ENCODE assay signal across 8 mouse cellular contexts in genomic region chr12:119238696-119239415, GRCm38 (mm10). TPM values are rescaled to one million over a fixed set of nuclear protein-coding genes. Genes with fewer than 3 reads are reported as not detected.
DNase-seq lines count a peak whose midpoint lies in the region; ATAC-seq and TF ChIP-seq lines count a peak whose summit lies in the region.

Gene Itgb8 (minus strand): TSS chr12:119238802.

- H3K4me3 ChIP-seq in G1E (ENCODE audit: low read depth, low read length): peak within 1 kb of the TSS; percentile 15; the same call in 1 of the 2 replicates
- peak within 1 kb of the TSS; percentile 41 for H3K4me3 ChIP-seq in brown adipose tissue, adult 24 weeks (ENCODE audit: insufficient read depth, low read depth, low read length)
- peak within 1 kb of the TSS; percentile 64 for H3K4me3 ChIP-seq in forebrain, embryonic 15.5 days
- peak within 1 kb of the TSS; percentile 73 for H3K4me3 ChIP-seq in layer of hippocampus, adult 2 months
- H3K4me3 ChIP-seq in liver, embryonic 16.5 days (ENCODE audit: low read depth, low read length): peak within 1 kb of the TSS; percentile 40
- H3K4me3 ChIP-seq in neural tube, embryonic 11.5 days (ENCODE audit: low read depth, low read length): peak within 1 kb of the TSS; percentile 60

- no peak for DNase-seq in G1E (ENCODE audit: low spot score)
- peak; percentile 81 for DNase-seq in heart, postnatal 4 days
- DNase-seq in layer of hippocampus, adult 2 months (ENCODE audit: low spot score in 2 of 2): peak; percentile 78 to 82
- peak; percentile 86 for DNase-seq in neural tube, embryonic 11.5 days (ENCODE audit: low spot score)
- DNase-seq in thymus, adult 18-20 months: peak; percentile 14 to 22

- TF ChIP-seq CTCF in G1E (IDR thresholded peaks at IDR 0.05; ENCODE audit: low read depth, low read length): no peak
- no peak for TF ChIP-seq CTCF in layer of hippocampus, adult 2 months (conservative IDR thresholded peaks at IDR 0.05)

- no peaks in the 10 kb centered on the region; the same call in 1 of the 2 replicates for H3K4me1 ChIP-seq in G1E (ENCODE audit: insufficient read depth, low read depth, low read length)
- no peaks in the 10 kb centered on the region for H3K4me1 ChIP-seq in brown adipose tissue, adult 24 weeks (ENCODE audit: control insufficient read depth, insufficient read depth, insufficient read length, low read length)
- H3K4me1 ChIP-seq in forebrain, embryonic 15.5 days: peaks cover 29% of the 10 kb centered on the region
- no peaks in the 10 kb centered on the region for H3K4me1 ChIP-seq in liver, embryonic 16.5 days (ENCODE audit: control insufficient read depth, low read depth, low read length)
- no peaks in the 10 kb centered on the region for H3K4me1 ChIP-seq in neural tube, embryonic 11.5 days (ENCODE audit: control insufficient read depth, insufficient read depth, low read length)

- no peak for ATAC-seq in G1E (ENCODE audit: extremely low read depth, insufficient number of reproducible peaks, low FRiP score, poor library complexity, severe bottlenecking)
- peak; percentile 94 for ATAC-seq in forebrain, embryonic 15.5 days (replicated peaks)
- peak; percentile 47; the same call in 1 of the 2 replicates for ATAC-seq in liver, embryonic 16.5 days (ENCODE audit: low read depth)
- peak; percentile 86 for ATAC-seq in neural tube, embryonic 11.5 days (ENCODE audit: insufficient read depth, low FRiP score, low TSS enrichment)

- H3K9ac ChIP-seq in forebrain, embryonic 15.5 days (replicated peaks): peak within 1 kb of the TSS; percentile 77
- peak within 1 kb of the TSS; percentile 14; the same call in 1 of the 2 replicates for H3K9ac ChIP-seq in liver, embryonic 16.5 days (ENCODE audit: low read depth, low read length)
- H3K9ac ChIP-seq in neural tube, embryonic 11.5 days (ENCODE audit: low read length): peak within 1 kb of the TSS; percentile 92

- H3K27me3 ChIP-seq in G1E (ENCODE audit: insufficient read depth, low read length): peaks cover 14% of the 10 kb centered on the region; the same call in 1 of the 2 replicates
- no peaks in the 10 kb centered on the region for H3K27me3 ChIP-seq in forebrain, embryonic 15.5 days
- H3K27me3 ChIP-seq in liver, embryonic 16.5 days (ENCODE audit: control insufficient read depth, insufficient read depth, low read depth, low read length): peaks cover 20% of the 10 kb centered on the region
- no peaks in the 10 kb centered on the region for H3K27me3 ChIP-seq in neural tube, embryonic 11.5 days (ENCODE audit: control insufficient read depth, insufficient read depth, low read length)

- no peaks in the 10 kb centered on the region for H3K9me3 ChIP-seq in G1E (replicated peaks)
- no peaks in the 10 kb centered on the region for H3K9me3 ChIP-seq in forebrain, embryonic 15.5 days
- no peaks in the 10 kb centered on the region for H3K9me3 ChIP-seq in liver, embryonic 16.5 days (replicated peaks; ENCODE audit: control insufficient read depth, low read length)
- no peaks in the 10 kb centered on the region for H3K9me3 ChIP-seq in neural tube, embryonic 11.5 days (ENCODE audit: control insufficient read depth, low read length)

- under 1% methylated on average over 29 of the region's 29 CpGs for WGBS in forebrain, embryonic 15.5 days
- 3% methylated on average over 29 of the region's 29 CpGs for WGBS in liver, embryonic 16.5 days (ENCODE audit: insufficient replicate concordance)
- under 1% methylated on average over 29 of the region's 29 CpGs for WGBS in neural tube, embryonic 11.5 days

- H3K4me2 ChIP-seq in forebrain, embryonic 15.5 days (replicated peaks): peak within 1 kb of the TSS; percentile 84
- H3K4me2 ChIP-seq in liver, embryonic 16.5 days (ENCODE audit: low read depth, low read length): peak within 1 kb of the TSS; percentile 48
- peak within 1 kb of the TSS; percentile 87 for H3K4me2 ChIP-seq in neural tube, embryonic 11.5 days (ENCODE audit: low read depth)

- no peaks in the 10 kb centered on the region for H3K36me3 ChIP-seq in G1E (replicated peaks)
- H3K36me3 ChIP-seq in forebrain, embryonic 15.5 days: no peaks in the 10 kb centered on the region
- no peaks in the 10 kb centered on the region for H3K36me3 ChIP-seq in liver, embryonic 16.5 days (ENCODE audit: control insufficient read depth, insufficient read depth)
- no peaks in the 10 kb centered on the region for H3K36me3 ChIP-seq in neural tube, embryonic 11.5 days (ENCODE audit: control insufficient read depth, insufficient read depth, low read length)

- H3K27ac ChIP-seq in brown adipose tissue, adult 24 weeks (replicated peaks; ENCODE audit: low read depth, low read length): no peak within 1 kb of the TSS
- H3K27ac ChIP-seq in forebrain, embryonic 15.5 days (replicated peaks): peak within 1 kb of the TSS; percentile 96
- H3K27ac ChIP-seq in layer of hippocampus, adult 2 months: peak within 1 kb of the TSS; percentile 98
- H3K27ac ChIP-seq in liver, embryonic 16.5 days (ENCODE audit: low read length): no peak within 1 kb of the TSS
- peak within 1 kb of the TSS; percentile 99 for H3K27ac ChIP-seq in neural tube, embryonic 11.5 days (ENCODE audit: low read depth, low read length)

RNA-seq across cellular contexts. Expression of gene Itgb8, which starts in this region (rescaled TPM):
- total RNA-seq in G1E (2014; fragmentation: Nextera tagmentation) (not detected in 2 replicates), G1E (2017) (0.06 and 0.33 TPM in 2 replicates)
- not detected in 2 replicates for polyA plus RNA-seq in G1E (2012)
- polyA plus RNA-seq in brown adipose tissue, adult 24 weeks (2012; ENCODE audit: insufficient read depth, insufficient read length, missing spikeins): not detected in 2 replicates
- polyA plus RNA-seq in forebrain, embryonic 15.5 days (2015; fragmentation: Nextera tagmentation; extraction: Ambion mirVana): 10.4 and 11.8 TPM in 2 replicates
- total RNA-seq in heart, postnatal 4 days (2021): 1 to 10 TPM; 3.2 to 4.2 TPM
- 10 to 100 TPM; 32.3 to 32.5 TPM for total RNA-seq in layer of hippocampus, adult 2 months (2021)
- polyA plus RNA-seq in liver, embryonic 16.5 days (2015; fragmentation: Nextera tagmentation; extraction: Ambion mirVana): 0.05 and 0.11 TPM in 2 replicates
- polyA plus RNA-seq in neural tube, embryonic 11.5 days (2014; fragmentation: Nextera tagmentation; extraction: Ambion mirVana): 28.2 and 28.9 TPM in 2 replicates

Comparison
In these comparisons a context has a peak if more than half of its experiments do, and no peak if none do; other contexts are left out.
1. RNA of gene Itgb8 (total RNA-seq): 32.3 to 32.5 TPM in layer of hippocampus, adult 2 months; 3.2 to 4.2 TPM in heart, postnatal 4 days and 0.06 to 0.33 TPM in G1E; every median in the first group is over 4 times any median in the second.
2. RNA of gene Itgb8 (polyA plus RNA-seq): 28.2 to 28.9 TPM in neural tube, embryonic 11.5 days and 10.4 to 11.8 TPM in forebrain, embryonic 15.5 days; not detected in brown adipose tissue, adult 24 weeks, 0.05 to 0.11 TPM in liver, embryonic 16.5 days and not detected in G1E; every median in the first group is over 10 times any median in the second.
3. Peak in ATAC-seq, H3K4me3 ChIP-seq, H3K9ac ChIP-seq and H3K4me2 ChIP-seq in liver, embryonic 16.5 days; RNA of the gene not detected or under 1 TPM.
4. H3K4me3 ChIP-seq: peak in every context shown above with its lines; median percentile 73 in layer of hippocampus, adult 2 months; 64 in forebrain, embryonic 15.5 days; 60 in neural tube, embryonic 11.5 days; 41 in brown adipose tissue, adult 24 weeks; 40 in liver, embryonic 16.5 days; 15 in G1E.
5. H3K27ac ChIP-seq: peak in forebrain, embryonic 15.5 days (single experiment), layer of hippocampus, adult 2 months (single experiment) and neural tube, embryonic 11.5 days (single experiment); none in brown adipose tissue, adult 24 weeks (single experiment) and liver, embryonic 16.5 days (single experiment).
6. H3K9ac ChIP-seq: peak in every context shown above with its lines; median percentile 92 in neural tube, embryonic 11.5 days; 77 in forebrain, embryonic 15.5 days; 14 in liver, embryonic 16.5 days.
7. Peak in every context shown above with its lines, with median percentiles within 50 percentile points of each other: H3K4me2 ChIP-seq.